In the genomic region with DNA sequence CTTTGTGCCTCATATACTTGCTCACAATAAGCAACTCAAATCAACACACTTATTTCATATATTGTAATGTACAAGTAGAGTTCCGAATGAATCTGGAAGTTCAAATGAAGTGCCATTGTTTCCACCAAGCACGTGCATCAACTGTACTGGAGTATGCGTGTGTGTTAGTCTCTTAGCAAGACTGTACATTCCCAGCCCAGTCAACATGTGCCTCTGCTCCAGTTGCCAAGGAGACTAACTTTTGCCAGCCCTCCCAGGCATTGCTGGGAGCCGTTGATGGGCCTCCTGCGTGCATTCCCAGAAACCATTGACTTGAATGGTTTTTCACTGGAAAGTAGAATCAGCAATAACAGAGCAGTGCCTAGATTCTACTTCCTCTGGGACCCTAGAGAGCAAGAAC, we compare ENCODE assay signal across 29 mouse cellular contexts.
DNase-seq lines count a peak whose midpoint lies in the region; ATAC-seq and TF ChIP-seq lines count a peak whose summit lies in the region.
"Had no signal": no experiment of that assay in that cellular context is flagged by ENCODE, and none has a peak within 500 bp of the region (broad histone marks: within the 10 kb centered on the region; RNA-seq: fewer than 3 reads in every experiment).

No protein-coding gene starts in this region.

- no peak for TF ChIP-seq CTCF in midbrain, postnatal 0 days (IDR thresholded peaks at IDR 0.05)

- no peaks in the 10 kb centered on the region for H3K9me3 ChIP-seq in midbrain, postnatal 0 days (ENCODE audit: low read length)
- no peaks in the 10 kb centered on the region for H3K9me3 ChIP-seq in midbrain, embryonic 11.5 days (ENCODE audit: control insufficient read depth, low read length)
- H3K9me3 ChIP-seq: embryonic facial prominence, embryonic 12.5 days; embryonic facial prominence, embryonic 15.5 days; forebrain, embryonic 15.5 days; heart, embryonic 12.5 days; heart, embryonic 15.5 days; hindbrain, embryonic 10.5 days; hindbrain, embryonic 13.5 days had no signal

- H3K27ac ChIP-seq in midbrain, postnatal 0 days (ENCODE audit: low read depth, low read length): no peak overlapping the region
- H3K27ac ChIP-seq in midbrain, embryonic 11.5 days (ENCODE audit: low read depth, low read length): no peak overlapping the region
- H3K27ac ChIP-seq: embryonic facial prominence, embryonic 12.5 days; embryonic facial prominence, embryonic 15.5 days; forebrain, embryonic 15.5 days; heart, embryonic 15.5 days; hindbrain, embryonic 10.5 days; hindbrain, embryonic 13.5 days had no signal

- no peaks in the 10 kb centered on the region for H3K27me3 ChIP-seq in midbrain, postnatal 0 days (ENCODE audit: insufficient read depth, low read length)
- no peaks in the 10 kb centered on the region for H3K27me3 ChIP-seq in midbrain, embryonic 11.5 days (ENCODE audit: control insufficient read depth, insufficient read depth, low read length)
- H3K27me3 ChIP-seq: CH12.LX; embryonic facial prominence, embryonic 12.5 days; embryonic facial prominence, embryonic 15.5 days; forebrain, embryonic 15.5 days; heart, embryonic 12.5 days; heart, embryonic 15.5 days; hindbrain, embryonic 13.5 days; Patski had no signal

- H3K36me3 ChIP-seq in midbrain, postnatal 0 days (ENCODE audit: insufficient read depth, low read length): no peaks in the 10 kb centered on the region
- no peaks in the 10 kb centered on the region for H3K36me3 ChIP-seq in midbrain, embryonic 11.5 days (ENCODE audit: control insufficient read depth, insufficient read depth, low read length)
- H3K36me3 ChIP-seq: embryonic facial prominence, embryonic 12.5 days; embryonic facial prominence, embryonic 15.5 days; forebrain, embryonic 15.5 days; G1E; heart, embryonic 12.5 days; heart, embryonic 15.5 days; hindbrain, embryonic 10.5 days; hindbrain, embryonic 13.5 days had no signal

- no peaks in the 10 kb centered on the region for H3K4me1 ChIP-seq in midbrain, postnatal 0 days (ENCODE audit: insufficient read depth, low read length)
- H3K4me1 ChIP-seq in midbrain, embryonic 11.5 days (ENCODE audit: control insufficient read depth, insufficient read depth, low read length): no peaks in the 10 kb centered on the region
- H3K4me1 ChIP-seq: embryonic facial prominence, embryonic 12.5 days; embryonic facial prominence, embryonic 15.5 days; forebrain, embryonic 15.5 days; heart, embryonic 12.5 days; heart, embryonic 15.5 days; hindbrain, embryonic 10.5 days; hindbrain, embryonic 13.5 days had no signal

- H3K4me3 ChIP-seq in midbrain, postnatal 0 days (ENCODE audit: low read depth, low read length): no peak overlapping the region
- H3K4me3 ChIP-seq in midbrain, embryonic 11.5 days (ENCODE audit: low read depth, low read length): no peak overlapping the region
- H3K4me3 ChIP-seq: embryonic facial prominence, embryonic 12.5 days; embryonic facial prominence, embryonic 15.5 days; forebrain, embryonic 15.5 days; heart, embryonic 12.5 days; heart, embryonic 15.5 days; hindbrain, embryonic 10.5 days; hindbrain, embryonic 13.5 days had no signal

- WGBS in midbrain, postnatal 0 days: 77% methylated on average over 5 of the region's 5 CpGs
- WGBS in midbrain, embryonic 11.5 days: 89% methylated on average over 5 of the region's 5 CpGs

- no peak for ATAC-seq in midbrain, postnatal 0 days (ENCODE audit: low FRiP score)
- ATAC-seq in midbrain, embryonic 11.5 days (ENCODE audit: low FRiP score): no peak
- ATAC-seq: activated CD4-positive, CD25-positive, alpha-beta regulatory T cell, adult 4 months; forebrain, embryonic 15.5 days; intestine, postnatal 0 days; Patski had no signal

- H3K4me2 ChIP-seq in midbrain, postnatal 0 days (ENCODE audit: low read depth, low read length, poor library complexity, severe bottlenecking): no peak overlapping the region
- H3K4me2 ChIP-seq in midbrain, embryonic 11.5 days: no peak overlapping the region
- H3K4me2 ChIP-seq: embryonic facial prominence, embryonic 12.5 days; embryonic facial prominence, embryonic 15.5 days; forebrain, embryonic 15.5 days; heart, embryonic 12.5 days; heart, embryonic 15.5 days; hindbrain, embryonic 13.5 days had no signal

- peak; percentile 54 for DNase-seq in heart, adult 11 months
- DNase-seq in heart, adult 18-20 months: no peak
- peak; percentile 34 for DNase-seq in midbrain, postnatal 0 days (ENCODE audit: low spot score)
- DNase-seq in midbrain, embryonic 11.5 days (ENCODE audit: low spot score, missing footprints): no peak
- peak; percentile 33 for DNase-seq in ZHBTc4 (ENCODE audit: low read depth, low spot score)
- DNase-seq in adrenal gland, adult 18-20 months (ENCODE audit: low spot score in 2 of 2): no peak
- DNase-seq: adrenal gland, postnatal 10 days; adrenal gland, postnatal 36 days; B cell, adult 2 months; cerebellum, adult 11 months; cerebellum, adult 2 months; cerebellum, adult 9-11 months; cerebellum, postnatal 25 days; gastrocnemius, postnatal 10 days; gastrocnemius, postnatal 36 days; heart, postnatal 10 days; heart, postnatal 36 days had no signal

- no peak overlapping the region for H3K9ac ChIP-seq in midbrain, postnatal 0 days (replicated peaks; ENCODE audit: low read length, poor library complexity, severe bottlenecking)
- H3K9ac ChIP-seq in midbrain, embryonic 11.5 days (ENCODE audit: low read length): no peak overlapping the region
- H3K9ac ChIP-seq: embryonic facial prominence, embryonic 12.5 days; embryonic facial prominence, embryonic 15.5 days; forebrain, embryonic 15.5 days; heart, embryonic 12.5 days; heart, embryonic 15.5 days; hindbrain, embryonic 13.5 days had no signal

Comparison
In these comparisons a context has a peak if more than half of its experiments do, and no peak if none do; other contexts are left out.
1. DNase-seq: peak in heart, adult 11 months (single experiment), midbrain, postnatal 0 days (single experiment) and ZHBTc4 (single experiment); none in heart, adult 18-20 months (0 of 2), midbrain, embryonic 11.5 days (single experiment) and adrenal gland, adult 18-20 months (0 of 2).